Mouse (Mus musculus): ENCODE data around the gene Aggf1.

Aggf1 gene

DNA sequence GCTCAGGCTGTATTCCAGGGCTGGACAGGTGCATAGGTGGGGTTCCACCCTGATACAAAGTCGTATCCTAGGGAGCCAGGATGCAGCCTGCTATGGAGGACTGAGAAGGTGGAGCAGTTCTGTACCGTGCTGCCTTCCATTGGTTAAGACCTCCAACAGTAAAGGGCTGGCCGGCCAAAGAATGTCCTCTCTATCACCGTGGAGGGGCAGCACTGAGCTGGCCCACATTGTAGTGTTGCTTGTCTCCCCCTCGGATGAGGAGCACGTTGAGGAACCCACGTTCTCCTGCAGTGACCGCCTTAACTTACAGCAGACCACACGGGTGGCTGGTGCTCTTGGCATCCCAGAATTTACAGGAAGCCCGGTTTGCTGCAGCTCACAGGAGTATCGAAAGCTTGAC is 44.6 kb downstream of the Aggf1 start:
- no peak for DNase-seq

DNA sequence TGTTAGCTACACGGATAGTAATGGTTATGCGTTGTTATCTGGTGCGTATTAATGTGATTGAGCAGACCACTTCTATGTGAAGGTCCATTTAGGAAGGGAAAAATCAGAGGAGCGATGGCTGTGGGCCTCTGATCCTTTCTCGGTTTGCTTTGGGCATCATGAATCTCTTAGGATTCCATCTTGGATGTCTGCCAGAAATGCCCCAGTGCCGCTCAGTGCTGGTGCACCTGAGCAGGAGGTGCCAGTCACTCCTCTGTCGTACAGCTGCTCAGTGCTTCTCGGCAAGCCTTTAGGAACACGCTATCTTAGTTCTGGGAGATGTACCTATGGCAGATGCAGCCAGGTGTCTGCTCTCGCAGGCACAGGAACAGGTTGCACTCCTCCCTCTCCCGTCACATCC is 46.4 kb downstream of the Aggf1 start:
- DNase-seq: peak; percentile 32 to 33

DNA sequence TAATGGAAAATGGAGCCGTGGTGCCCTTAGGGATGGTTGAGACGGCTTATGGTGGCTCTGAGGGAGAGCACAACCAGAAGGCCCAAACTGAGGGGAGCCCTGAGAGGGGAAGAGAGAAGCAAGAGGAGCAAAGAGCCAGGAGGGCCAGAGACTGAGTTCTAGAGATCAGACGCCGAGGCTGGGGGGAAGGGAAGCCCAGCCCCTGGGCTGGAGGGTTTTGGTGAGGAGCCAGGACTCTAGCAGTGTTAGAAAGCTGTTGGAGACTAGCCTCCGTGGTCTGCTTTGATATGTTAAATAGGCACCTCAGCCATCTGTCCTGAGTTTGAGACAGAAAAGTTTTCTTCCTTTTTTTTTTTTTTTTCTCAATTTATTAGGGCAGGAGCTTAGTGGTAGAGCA is 47.8 kb downstream of the Aggf1 start:
- DNase-seq: peak; percentile 49 to 54

DNA sequence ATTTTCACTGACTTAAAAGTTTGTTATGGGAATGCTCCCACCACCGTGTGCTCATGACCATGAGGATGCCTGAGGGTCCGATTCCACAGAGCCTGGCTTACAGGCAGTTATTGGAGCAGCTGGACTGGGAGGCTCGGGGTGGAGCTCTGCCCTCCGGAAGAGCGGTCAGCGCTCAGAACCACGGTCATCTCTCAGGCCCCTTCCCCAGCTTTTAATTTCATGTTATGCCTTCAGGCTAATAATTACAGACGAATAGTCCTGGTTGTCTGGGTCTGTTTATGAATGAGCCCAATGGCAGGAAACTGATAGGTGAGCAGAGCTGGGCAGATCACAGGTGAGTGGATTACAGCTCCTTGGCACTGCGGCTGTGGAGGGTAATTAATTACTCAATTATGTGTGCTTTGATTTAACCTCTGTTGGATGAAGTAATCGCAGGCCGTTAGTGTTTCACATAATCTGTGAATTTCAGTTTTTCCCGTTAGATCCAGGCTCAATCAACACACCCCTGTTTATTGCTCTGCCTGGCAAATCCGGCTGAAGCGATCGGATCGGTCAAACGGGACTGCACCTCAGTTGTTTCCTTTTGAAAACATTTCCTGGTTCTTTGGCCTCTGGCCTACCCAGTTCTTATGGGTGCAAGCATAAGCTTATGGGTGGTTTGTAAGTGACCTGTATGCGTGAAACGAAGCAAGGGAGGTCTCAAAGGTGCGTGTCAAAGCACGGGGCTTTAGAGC is 48.4 kb downstream of the Aggf1 start:
- DNase-seq: no peak

DNA sequence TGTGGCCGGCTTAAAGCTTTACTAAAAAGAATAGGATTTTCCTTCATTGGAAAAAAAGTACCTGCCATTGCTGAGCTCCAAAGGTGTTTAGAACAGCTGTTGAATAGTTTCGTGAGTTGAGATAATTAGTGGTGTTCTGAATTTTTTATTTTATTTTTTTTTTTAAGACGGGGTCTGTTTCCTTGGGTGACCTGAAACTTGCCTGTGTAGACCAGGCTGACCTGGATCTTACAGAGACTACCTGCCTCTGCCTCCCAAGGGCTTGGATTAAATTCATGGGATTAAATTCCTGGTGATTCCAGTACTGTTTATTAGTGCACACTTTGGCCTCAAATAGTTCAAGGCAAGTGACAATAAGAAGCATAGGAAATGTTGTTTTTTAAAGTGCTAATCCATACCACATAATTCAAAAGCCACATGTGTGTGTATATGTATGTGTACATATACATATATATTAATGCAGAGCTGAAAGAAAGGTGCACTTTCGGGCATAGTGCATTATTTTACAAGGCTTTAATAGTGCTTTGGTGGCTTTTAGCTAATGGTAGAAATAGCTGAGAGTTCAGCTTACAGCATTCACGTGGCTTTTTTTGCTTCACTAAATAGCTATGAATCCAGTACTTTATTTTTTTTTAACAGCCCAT is 49.1 kb downstream of the Aggf1 start:
- no peak for DNase-seq

DNA sequence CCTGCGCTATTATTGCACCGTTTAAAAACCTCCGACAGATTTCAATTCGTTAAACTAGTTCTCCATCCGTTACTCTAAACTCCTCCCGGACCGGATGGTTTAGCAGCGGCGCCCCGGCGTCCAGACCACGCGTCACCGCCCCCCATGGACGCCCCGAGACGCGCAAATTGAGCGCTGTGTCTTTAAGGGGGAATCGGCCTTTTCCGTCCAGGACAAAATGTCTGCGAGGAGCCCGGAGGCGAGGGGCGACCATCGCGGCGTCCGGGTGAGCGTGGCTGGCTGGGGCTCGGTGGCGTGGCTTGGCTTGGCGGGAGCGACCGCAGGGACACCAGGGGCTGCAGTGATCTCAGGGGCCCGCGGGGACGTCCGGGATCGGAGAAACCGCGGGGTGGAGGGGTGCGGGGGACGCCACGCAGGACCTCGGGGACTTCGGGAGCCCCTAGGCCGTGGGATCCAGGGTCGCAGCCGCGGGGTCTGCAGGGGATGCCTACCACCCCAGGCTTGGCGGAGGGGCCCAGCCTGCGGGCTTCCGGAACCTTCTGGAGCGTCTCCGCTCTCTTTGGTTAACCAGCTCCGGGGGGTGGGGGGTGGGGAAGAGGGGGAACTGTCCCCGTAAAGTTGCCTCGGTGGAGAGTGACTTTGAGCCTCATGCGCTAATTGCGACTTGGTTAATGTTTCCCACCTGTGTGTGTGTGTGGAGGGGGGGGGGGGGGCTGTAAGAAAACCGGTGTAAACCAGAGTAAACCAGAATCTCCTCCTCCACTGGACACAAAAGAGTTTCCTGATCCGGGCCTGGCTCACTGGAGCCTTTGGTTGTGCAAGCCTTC is 49.9 kb downstream of the Aggf1 start:
- peak; percentile 65 to 77 for DNase-seq

DNA sequence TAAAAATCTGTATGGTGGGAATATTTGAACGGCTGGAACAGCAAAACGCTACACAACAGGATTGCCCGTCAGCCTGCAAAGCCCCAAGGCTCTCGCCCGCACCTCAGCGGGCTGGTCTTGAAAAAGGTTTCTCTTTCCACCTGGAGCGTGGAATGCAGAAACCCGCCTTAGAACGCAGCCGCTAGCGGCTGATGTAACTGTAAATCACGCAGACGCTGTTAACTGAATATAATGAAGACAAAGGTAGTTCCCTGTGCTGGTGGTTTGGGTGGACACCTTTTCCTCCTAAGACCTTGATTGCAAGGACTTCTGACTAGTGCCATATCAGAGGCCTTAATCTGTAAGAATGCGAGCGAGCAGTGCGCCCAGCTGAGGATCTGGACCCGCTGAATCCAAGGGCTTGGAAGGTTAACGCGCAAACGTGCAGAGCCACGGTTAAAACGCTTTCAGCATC is 50.5 kb downstream of the Aggf1 start:
- DNase-seq: peak in 1 of 2 experiments; percentile 34

DNA sequence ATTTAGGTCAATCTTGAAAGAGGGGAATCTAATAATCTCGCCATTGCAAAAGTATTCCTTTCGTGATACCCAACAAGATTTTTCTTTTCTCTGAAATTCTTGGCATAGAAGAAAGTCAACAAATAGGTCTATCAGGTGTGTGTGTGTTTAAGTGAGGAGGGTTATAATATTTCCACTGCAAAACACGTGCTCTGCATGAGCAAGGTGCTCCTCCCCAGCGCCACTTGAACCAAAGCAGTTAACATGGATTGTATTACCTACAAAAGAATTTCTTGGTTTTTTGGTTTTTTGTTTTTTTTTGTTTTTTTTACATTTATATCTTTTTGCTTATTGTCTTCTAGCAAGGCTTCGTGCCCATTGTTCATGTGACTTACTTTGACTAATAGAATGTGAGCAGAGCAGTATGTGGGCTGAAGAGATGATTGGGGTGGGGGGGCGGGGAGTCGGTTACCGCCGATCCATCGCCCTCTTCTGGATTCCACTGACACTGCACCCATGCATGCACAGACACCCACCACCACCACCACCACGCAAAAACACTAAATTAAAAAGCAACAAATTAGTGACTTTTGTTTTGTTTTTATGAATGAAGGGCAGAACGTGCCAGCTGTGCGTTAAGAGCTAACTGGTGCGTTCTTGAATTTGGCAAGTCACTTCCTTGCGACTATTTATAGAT is 51.1 kb downstream of the Aggf1 start:
- peak; percentile 78 to 80 for DNase-seq

DNA sequence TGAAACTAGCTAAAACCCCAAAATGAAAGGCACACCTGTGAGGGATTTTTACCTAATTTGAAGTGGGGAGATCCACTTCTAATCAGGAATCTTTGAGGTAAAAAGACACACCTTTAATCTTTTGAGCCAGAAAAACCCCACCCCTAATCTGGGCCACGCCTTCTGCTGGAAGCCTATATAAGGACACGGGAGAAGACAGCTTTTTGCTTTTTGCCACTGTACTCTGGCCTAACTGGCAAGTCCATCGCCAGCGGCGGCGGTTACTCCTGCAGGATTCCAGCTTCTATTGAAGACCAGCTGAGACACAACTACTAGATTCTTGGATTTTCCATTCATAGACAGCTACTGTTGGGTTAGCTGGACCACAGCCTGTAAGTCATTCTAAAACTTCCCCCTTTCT is 51.8 kb downstream of the Aggf1 start, which contains the start of gene Zbed3:
Zbed3 (plus strand) TSS at position 213 of the 400 bp plus-strand sequence.
- no peak for DNase-seq

DNA sequence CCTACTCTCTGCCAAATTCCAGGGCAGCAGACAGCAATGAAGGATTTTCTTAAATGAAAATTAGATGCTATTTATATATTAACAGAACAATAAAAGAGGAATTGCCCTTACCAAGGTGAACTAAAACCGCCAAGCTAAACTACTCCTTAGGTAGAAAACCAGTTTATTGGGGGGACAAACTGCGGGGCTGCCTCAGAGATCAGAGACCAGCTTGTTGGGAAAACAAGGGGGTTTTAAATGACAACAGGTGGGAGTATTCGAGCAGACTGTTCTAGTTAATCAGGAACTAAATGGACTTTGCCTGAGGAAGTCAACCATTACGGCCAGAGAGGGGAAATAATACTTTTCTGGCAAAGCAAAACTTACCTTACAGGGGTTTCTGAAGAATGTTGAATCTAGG is 54.7 kb downstream of the Aggf1 start:
- no peak for DNase-seq

DNA sequence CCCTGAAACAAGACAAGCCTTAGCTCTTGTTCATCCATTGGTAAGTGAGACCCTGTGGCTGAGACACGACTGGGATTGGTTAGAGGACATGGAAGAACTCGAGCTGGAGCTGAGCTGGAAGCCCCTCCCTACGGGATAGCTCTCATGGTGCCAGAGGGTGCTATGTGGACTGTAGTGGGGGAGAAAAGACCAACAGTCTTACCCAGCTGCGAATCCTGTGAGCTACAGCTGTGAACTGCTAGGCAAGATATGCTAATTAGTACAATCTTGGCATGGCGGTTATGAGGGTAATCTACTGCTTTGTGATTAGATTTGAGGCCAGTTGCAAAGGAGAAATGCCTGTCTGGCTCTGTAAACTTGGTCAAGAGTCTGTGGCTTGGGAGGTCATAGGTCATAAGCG is 56.0 kb downstream of the Aggf1 start:
- no peak for DNase-seq

DNA sequence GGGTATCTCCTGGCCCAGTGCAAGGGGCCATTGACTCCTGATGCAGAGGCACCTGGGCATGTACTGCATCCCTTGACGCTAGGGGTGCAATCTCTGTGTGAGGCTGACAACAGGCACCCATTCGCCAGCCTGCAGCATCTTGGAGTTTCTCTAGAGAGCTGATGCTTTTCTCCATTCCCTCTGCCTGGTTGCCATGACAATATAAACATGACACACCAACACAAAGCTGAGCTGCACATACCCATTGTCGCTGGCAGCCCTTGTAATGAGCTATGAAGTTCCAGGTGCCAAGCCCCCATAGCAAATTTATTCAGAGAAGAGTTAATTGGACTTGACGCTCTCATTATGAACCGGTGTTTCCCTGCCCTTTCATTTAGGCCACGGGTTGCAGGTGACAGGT is 63.1 kb downstream of the Aggf1 start:
- no peak for DNase-seq

DNA sequence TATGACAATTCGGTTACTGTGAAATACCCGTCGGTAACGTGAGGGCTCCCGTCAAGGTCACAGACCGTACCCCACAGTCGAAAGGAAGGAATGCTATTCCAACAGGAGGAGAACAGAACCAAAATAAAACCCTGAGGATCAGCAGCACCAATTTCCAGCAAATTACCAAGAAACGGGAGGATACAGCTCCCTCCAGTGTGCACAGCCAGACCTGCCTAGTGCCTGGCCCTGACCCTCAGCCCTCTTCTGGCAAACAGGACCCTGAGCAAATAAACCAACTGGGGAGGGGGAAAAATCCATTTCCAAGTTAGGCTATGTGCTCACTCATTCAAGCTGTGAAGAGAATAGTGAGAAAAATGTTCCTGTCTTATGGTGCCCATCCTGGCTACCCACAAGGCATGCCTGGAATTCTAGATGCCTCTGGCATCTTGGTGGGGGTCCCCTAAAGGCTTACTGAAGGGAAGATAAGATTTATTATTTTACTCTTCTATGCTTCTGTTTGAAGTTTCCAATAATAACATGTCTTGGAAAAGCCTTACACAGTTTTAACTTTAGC is 68.0 kb downstream of the Aggf1 start:
- DNase-seq: no peak

DNA sequence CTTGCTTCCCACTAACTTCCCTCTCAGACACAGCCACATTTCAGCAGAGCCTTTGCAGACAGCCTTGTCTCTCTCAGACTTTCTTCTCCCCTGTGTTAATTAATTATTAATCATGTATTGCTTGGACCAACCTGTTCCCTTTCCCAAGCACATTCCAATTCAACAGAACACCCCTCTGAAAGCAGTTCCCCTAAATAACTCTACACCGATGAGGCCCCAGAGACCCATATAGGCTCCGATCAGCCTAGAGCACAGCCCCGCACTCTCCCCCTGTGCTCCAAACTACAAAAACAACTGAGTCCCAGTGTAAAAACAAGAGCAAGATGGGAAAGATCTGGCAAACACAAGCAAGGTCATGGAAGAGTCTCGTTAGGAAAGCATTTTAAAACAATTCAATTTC is 68.6 kb downstream of the Aggf1 start:
- no peak for DNase-seq

All from cerebellum, adult 18-20 months (tissue).